Mouse (Mus musculus): ENCODE data around the gene Kbtbd7. TPM values are rescaled to one million over a fixed set of nuclear protein-coding genes. Genes with fewer than 3 reads are reported as not detected.
A peak's percentile ranks its signal among the peaks of the same experiment; 100 is the strongest.

Gene Kbtbd7
- polyA plus RNA-seq, 1 experiment from 2014 or later, result 3.0 TPM

GRCm38 (mm10) chr14:79390265-79390926 is 35.9 kb upstream of the Kbtbd7 start, which contains the start of gene Naa16:
Gene Naa16, minus strand, starts transcription at chr14:79390778.
- Histone ChIP-seq H3K9ac (replicated peaks) (peak within 1 kb of the TSS; percentile 91), H3K36me3 (replicated peaks; ENCODE audit: insufficient read depth, low read length) (peaks cover 8% of the 10 kb centered on the region), H3K4me2 (ENCODE audit: low read depth, low read length) (peak within 1 kb of the TSS; percentile 90), H3K4me1 (ENCODE audit: insufficient read depth) (peaks cover 18% of the 10 kb centered on the region), H3K9me3 (ENCODE audit: low read length) (no peaks in the 10 kb centered on the region), H3K27me3 (ENCODE audit: insufficient read depth, low read length) (no peaks in the 10 kb centered on the region), H3K4me3 (ENCODE audit: low read depth, low read length) (peak within 1 kb of the TSS; percentile 95), H3K27ac (ENCODE audit: low read depth) (peak within 1 kb of the TSS; percentile 91)
- under 1% methylated on average over 59 of the region's 71 CpGs for WGBS (ENCODE audit: insufficient replicate concordance)
- peak; percentile 98 for DNase-seq
- ATAC-seq, result peak; percentile 93
- peak; percentile 80 for TF ChIP-seq CTCF (IDR thresholded peaks at IDR 0.05; ENCODE audit: low read depth)
- no peak for TF ChIP-seq EP300 (IDR thresholded peaks at IDR 0.05; ENCODE audit: low read depth)

DNA sequence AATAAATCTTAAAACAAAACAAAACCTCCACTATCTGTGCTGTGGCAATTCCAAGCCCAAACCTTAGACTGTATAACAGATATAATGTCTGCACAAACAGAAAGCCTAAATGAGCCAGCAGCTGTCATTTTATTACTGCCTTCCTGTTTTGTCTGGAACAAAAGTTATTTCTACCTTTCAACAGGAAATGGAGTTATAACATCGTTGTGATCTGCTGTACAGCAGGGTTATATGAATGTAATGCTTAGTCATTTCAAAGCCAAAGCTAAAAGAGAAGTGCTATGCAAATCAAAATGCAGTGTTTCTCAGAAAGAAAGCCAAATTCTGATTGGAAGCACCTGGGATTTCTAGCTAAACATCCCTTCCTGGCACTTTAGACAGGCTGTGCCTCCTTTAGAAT is 33.0 kb upstream of the Kbtbd7 start:
- H3K4me1 ChIP-seq (ENCODE audit: insufficient read depth), result peaks cover 20% of the 10 kb centered on the region
- ATAC-seq (no peak), DNase-seq (no peak)
- 16% methylated on average over 1 of the region's 1 CpGs for WGBS (ENCODE audit: insufficient replicate concordance)
- no peak overlapping the region for H3K27ac ChIP-seq (ENCODE audit: low read depth)
- no peaks in the 10 kb centered on the region for H3K9me3 ChIP-seq (ENCODE audit: low read length)
- H3K4me3 ChIP-seq (ENCODE audit: low read depth, low read length), result no peak overlapping the region
- no peak overlapping the region for H3K4me2 ChIP-seq (ENCODE audit: low read depth, low read length)
- no peaks in the 10 kb centered on the region for H3K27me3 ChIP-seq (ENCODE audit: insufficient read depth, low read length)
- TF ChIP-seq EP300 (IDR thresholded peaks at IDR 0.05; ENCODE audit: low read depth) (no peak), CTCF (IDR thresholded peaks at IDR 0.05; ENCODE audit: low read depth) (no peak)
- H3K9ac ChIP-seq (replicated peaks), result no peak overlapping the region
- no peaks in the 10 kb centered on the region for H3K36me3 ChIP-seq (replicated peaks; ENCODE audit: insufficient read depth, low read length)

GRCm38 (mm10) chr14:79394564-79394963 is 31.7 kb upstream of the Kbtbd7 start:
- Histone ChIP-seq H3K9ac (replicated peaks) (no peak overlapping the region), H3K9me3 (ENCODE audit: low read length) (no peaks in the 10 kb centered on the region), H3K36me3 (replicated peaks; ENCODE audit: insufficient read depth, low read length) (no peaks in the 10 kb centered on the region), H3K4me2 (ENCODE audit: low read depth, low read length) (no peak overlapping the region), H3K4me1 (ENCODE audit: insufficient read depth) (peaks cover 13% of the 10 kb centered on the region), H3K27me3 (ENCODE audit: insufficient read depth, low read length) (no peaks in the 10 kb centered on the region), H3K4me3 (ENCODE audit: low read depth, low read length) (no peak overlapping the region), H3K27ac (ENCODE audit: low read depth) (no peak overlapping the region)
- ATAC-seq, result no peak
- peak; percentile 60 for DNase-seq
- TF ChIP-seq CTCF (IDR thresholded peaks at IDR 0.05; ENCODE audit: low read depth) (peak; percentile 87), EP300 (IDR thresholded peaks at IDR 0.05; ENCODE audit: low read depth) (no peak)

DNA sequence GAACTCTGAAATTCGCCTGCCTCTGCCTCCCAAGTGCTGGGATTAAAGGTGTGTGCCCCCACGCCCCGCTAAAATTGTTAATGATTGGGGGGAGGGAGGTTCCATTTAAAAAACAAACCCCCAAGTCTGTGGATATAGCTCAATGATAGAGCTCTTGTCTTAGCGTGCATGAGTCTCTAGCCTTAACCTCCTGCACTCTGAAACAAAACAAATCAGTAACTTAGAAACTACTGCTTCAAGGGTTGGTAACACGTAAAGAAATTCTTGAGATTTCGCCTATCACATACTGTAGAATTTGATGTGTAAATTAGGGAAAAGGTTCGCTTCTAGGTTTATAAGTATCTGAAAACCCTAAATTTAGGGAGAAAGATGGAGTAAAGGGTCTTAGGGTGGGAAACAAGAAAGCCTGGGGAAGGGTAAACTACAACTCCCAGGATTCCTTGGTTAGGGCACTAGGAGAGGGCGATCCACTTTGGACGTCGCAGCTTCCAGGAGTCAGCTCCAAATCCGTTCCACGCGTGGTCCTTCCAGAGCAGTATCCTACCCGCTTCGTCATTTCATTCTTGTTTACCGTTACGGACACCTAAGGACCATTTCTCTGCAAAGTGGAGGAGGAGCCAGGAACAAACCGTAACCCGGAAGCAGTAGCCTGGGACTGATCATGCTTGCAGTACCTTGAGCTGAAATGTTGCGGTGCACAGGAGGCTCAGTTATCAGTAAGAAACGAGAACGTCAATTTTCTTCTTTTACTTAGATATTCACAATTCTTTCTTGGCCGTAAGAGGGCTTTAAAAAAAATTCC is 28.8 kb upstream of the Kbtbd7 start, which contains the start of gene Mtrf1:
TSS of gene Mtrf1 (plus strand) at position 452 of the 802 bp plus-strand sequence.
- Histone ChIP-seq H3K4me2 (ENCODE audit: low read depth, low read length) (peak within 1 kb of the TSS; percentile 81), H3K27me3 (ENCODE audit: insufficient read depth, low read length) (no peaks in the 10 kb centered on the region), H3K4me1 (ENCODE audit: insufficient read depth) (peaks cover 7% of the 10 kb centered on the region), H3K9me3 (ENCODE audit: low read length) (no peaks in the 10 kb centered on the region), H3K27ac (ENCODE audit: low read depth) (peak within 1 kb of the TSS; percentile 87), H3K9ac (replicated peaks) (peak within 1 kb of the TSS; percentile 74), H3K4me3 (ENCODE audit: low read depth, low read length) (peak within 1 kb of the TSS; percentile 74), H3K36me3 (replicated peaks; ENCODE audit: insufficient read depth, low read length) (peaks cover 10% of the 10 kb centered on the region)
- TF ChIP-seq EP300 (IDR thresholded peaks at IDR 0.05; ENCODE audit: low read depth), result 0 out of 2 replicates have a peak, but pooled peaks have one; percentile 31
- no peak for TF ChIP-seq CTCF (IDR thresholded peaks at IDR 0.05; ENCODE audit: low read depth)
- WGBS (ENCODE audit: insufficient replicate concordance), result 19% methylated on average over 23 of the region's 23 CpGs
- peak; percentile 74 for DNase-seq
- ATAC-seq, result peak; percentile 88

DNA sequence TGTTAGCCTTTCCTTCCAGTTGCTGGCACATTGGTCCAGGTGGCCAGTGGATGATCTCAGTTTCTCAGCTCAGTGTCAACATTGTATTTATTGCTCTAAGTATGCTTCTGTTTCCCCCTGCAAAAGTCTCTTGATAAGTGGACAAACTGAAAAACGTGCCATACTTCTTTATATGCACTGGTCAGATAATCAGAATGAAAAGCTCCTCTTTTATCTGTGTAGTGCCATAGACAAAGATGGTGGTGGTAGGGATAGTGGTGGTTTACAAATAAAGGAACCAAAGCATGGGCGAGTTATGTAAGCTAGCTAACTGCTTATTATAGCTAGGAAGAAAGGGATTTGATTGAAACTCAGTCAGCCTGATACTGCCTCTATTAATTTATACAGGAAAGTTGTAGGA is 18.7 kb upstream of the Kbtbd7 start:
- Histone ChIP-seq H3K9ac (replicated peaks) (no peak overlapping the region), H3K4me3 (ENCODE audit: low read depth, low read length) (no peak overlapping the region), H3K27ac (ENCODE audit: low read depth) (no peak overlapping the region), H3K36me3 (replicated peaks; ENCODE audit: insufficient read depth, low read length) (0 out of 2 replicates have a peak, but pooled peaks cover 2% of the 10 kb centered on the region), H3K4me1 (ENCODE audit: insufficient read depth) (no peaks in the 10 kb centered on the region), H3K27me3 (ENCODE audit: insufficient read depth, low read length) (no peaks in the 10 kb centered on the region), H3K9me3 (ENCODE audit: low read length) (no peaks in the 10 kb centered on the region), H3K4me2 (ENCODE audit: low read depth, low read length) (no peak overlapping the region)
- 62% methylated on average over 2 of the region's 2 CpGs for WGBS (ENCODE audit: insufficient replicate concordance)
- no peak for TF ChIP-seq CTCF (IDR thresholded peaks at IDR 0.05; ENCODE audit: low read depth)
- TF ChIP-seq EP300 (IDR thresholded peaks at IDR 0.05; ENCODE audit: low read depth), result no peak
- ATAC-seq, result no peak
- no peak for DNase-seq

GRCm38 (mm10) chr14:79409278-79409830 is 17.0 kb upstream of the Kbtbd7 start:
- 77% methylated on average over 6 of the region's 6 CpGs for WGBS (ENCODE audit: insufficient replicate concordance)

More at GRCm38 (mm10) chr14:79409278-79409830, 17.0 kb upstream of the Kbtbd7 start:
- Histone ChIP-seq H3K4me2 (ENCODE audit: low read depth, low read length) (no peak overlapping the region), H3K9ac (replicated peaks) (no peak overlapping the region), H3K9me3 (ENCODE audit: low read length) (no peaks in the 10 kb centered on the region), H3K36me3 (replicated peaks; ENCODE audit: insufficient read depth, low read length) (0 out of 2 replicates have a peak, but pooled peaks cover 4% of the 10 kb centered on the region), H3K4me1 (ENCODE audit: insufficient read depth) (no peaks in the 10 kb centered on the region), H3K4me3 (ENCODE audit: low read depth, low read length) (no peak overlapping the region), H3K27me3 (ENCODE audit: insufficient read depth, low read length) (no peaks in the 10 kb centered on the region), H3K27ac (ENCODE audit: low read depth) (no peak overlapping the region)
- DNase-seq (no peak), ATAC-seq (no peak)
- TF ChIP-seq CTCF (IDR thresholded peaks at IDR 0.05; ENCODE audit: low read depth), result no peak
- TF ChIP-seq EP300 (IDR thresholded peaks at IDR 0.05; ENCODE audit: low read depth), result no peak

Measured in liver, postnatal 0 days (tissue).